Comparison of ENCODE assay signal across 15 mouse cellular contexts in genomic region chr4:124254446-124255182, GRCm38 (mm10).
DNase-seq lines count a peak whose midpoint lies in the region; ATAC-seq lines count a peak whose summit lies in the region.
"Had no signal": no experiment of that assay in that cellular context is flagged by ENCODE, and none has a peak within 500 bp of the region (broad histone marks: within the 10 kb centered on the region; RNA-seq: fewer than 3 reads in every experiment).

No protein-coding gene starts in this region.

- H3K9me3 ChIP-seq in forebrain, embryonic 13.5 days (replicated peaks) = no peaks in the 10 kb centered on the region

- H3K27ac ChIP-seq in forebrain, embryonic 13.5 days = 0 out of 2 replicates have a peak overlapping the region, but pooled peaks have one; percentile 40
- H3K27ac ChIP-seq: kidney, postnatal 0 days; liver, embryonic 14.5 days; macrophage had no signal

- intact Hi-C loops in left cerebral cortex, postnatal 14 days (cut with DNase I) = no loop called here
- intact Hi-C loops in left cerebral cortex, postnatal 4 days (cut with DNase I) = no loop called here

- H3K9ac ChIP-seq in forebrain, embryonic 13.5 days = no peak overlapping the region
- H3K9ac ChIP-seq: liver, embryonic 14.5 days had no signal

- H3K4me2 ChIP-seq in forebrain, embryonic 13.5 days = peak overlapping the region; percentile 53

- 0 out of 2 replicates have a peak overlapping the region, but pooled peaks have one; percentile 3 for H3K4me3 ChIP-seq in forebrain, embryonic 13.5 days

- peaks cover 42% of the 10 kb centered on the region for H3K4me1 ChIP-seq in forebrain, embryonic 13.5 days

- H3K27me3 ChIP-seq in forebrain, embryonic 13.5 days = peaks cover 30% of the 10 kb centered on the region

- 10% methylated on average over 22 of the region's 22 CpGs for WGBS in forebrain, embryonic 13.5 days

- H3K36me3 ChIP-seq in forebrain, embryonic 13.5 days (ENCODE audit: poor library complexity, severe bottlenecking) = no peaks in the 10 kb centered on the region

- peak; percentile 69; the same call in 1 of the 2 replicates for ATAC-seq in forebrain, embryonic 13.5 days

- peak; percentile 26 to 39 for DNase-seq in left cerebral cortex, postnatal 14 days (ENCODE audit: low spot score in 2 of 2)
- no peak for DNase-seq in left cerebral cortex, postnatal 4 days
- peak; percentile 5 for DNase-seq in induced T-regulatory cell, adult 2 months (ENCODE audit: low read depth)
- DNase-seq in retina, postnatal 1 day = peak; percentile 87
- DNase-seq in layer of hippocampus, adult 9-10 months (ENCODE audit: low spot score) = no peak
- DNase-seq in ovary, postnatal 36 days (ENCODE audit: low spot score) = no peak
- DNase-seq in kidney, adult 9 months = no peak
- DNase-seq: adrenal gland, adult 2 months; cerebellum, adult 9-11 months; heart, postnatal 10 days; thymus, adult 18-20 months had no signal

Comparison
In these comparisons a context has a peak if more than half of its experiments do, and no peak if none do; other contexts are left out.
1. DNase-seq: peak in left cerebral cortex, postnatal 14 days (2 of 2), induced T-regulatory cell, adult 2 months (single experiment) and retina, postnatal 1 day (single experiment); none in left cerebral cortex, postnatal 4 days (single experiment), layer of hippocampus, adult 9-10 months (single experiment), ovary, postnatal 36 days (single experiment) and kidney, adult 9 months (single experiment).